30 mouse cellular contexts compared by ENCODE assay signal in genomic region chr2:70322767-70323166, GRCm38 (mm10).
DNase-seq lines count a peak whose midpoint lies in the region; ATAC-seq and TF ChIP-seq lines count a peak whose summit lies in the region.
"Had no signal": no experiment of that assay in that cellular context is flagged by ENCODE, and none has a peak within 500 bp of the region (broad histone marks: within the 10 kb centered on the region; RNA-seq: fewer than 3 reads in every experiment).

No protein-coding gene starts in this region.

- peaks cover 11 to 17% of the 10 kb centered on the region in 2 experiments for H3K4me1 ChIP-seq in heart, embryonic 14.5 days (ENCODE audit: control insufficient read depth in 2 of 2, insufficient read depth in 2 of 2, low read length in 2 of 2)
- no peaks in the 10 kb centered on the region for H3K4me1 ChIP-seq in heart, adult 2 months (ENCODE audit: control insufficient read depth, insufficient read depth, low read length)
- peaks cover 15% of the 10 kb centered on the region for H3K4me1 ChIP-seq in kidney, embryonic 16.5 days (ENCODE audit: insufficient read depth, low read length)
- peaks cover 5% of the 10 kb centered on the region for H3K4me1 ChIP-seq in midbrain, embryonic 11.5 days (ENCODE audit: control insufficient read depth, insufficient read depth, low read length)
- peaks cover 6% of the 10 kb centered on the region for H3K4me1 ChIP-seq in midbrain, embryonic 15.5 days
- H3K4me1 ChIP-seq in embryonic facial prominence, embryonic 14.5 days (ENCODE audit: control insufficient read depth, insufficient read depth, low read length), result peaks cover 5% of the 10 kb centered on the region; the same call in 1 of the 2 replicates
- H3K4me1 ChIP-seq: embryonic facial prominence, embryonic 15.5 days; liver, embryonic 13.5 days had no signal

- ATAC-seq in heart, embryonic 14.5 days (ENCODE audit: insufficient number of reproducible peaks, insufficient read depth, low FRiP score, low read depth), result 0 out of 2 replicates have a peak, but pooled peaks have one; percentile 29
- ATAC-seq in kidney, embryonic 16.5 days (ENCODE audit: low FRiP score, low TSS enrichment), result peak; percentile 64
- ATAC-seq in midbrain, embryonic 11.5 days (ENCODE audit: low FRiP score), result no peak
- no peak for ATAC-seq in midbrain, embryonic 15.5 days (replicated peaks)
- no peak; the same call in 1 of the 2 replicates for ATAC-seq in embryonic facial prominence, embryonic 14.5 days (ENCODE audit: low read depth)
- ATAC-seq: CD4-positive, CD25-positive, alpha-beta regulatory T cell, adult 4 months; forebrain, postnatal 0 days; intestine, embryonic 15.5 days had no signal

- WGBS in heart, embryonic 14.5 days, result 75% methylated on average over 9 of the region's 9 CpGs
- 74% methylated on average over 9 of the region's 9 CpGs for WGBS in heart, adult 2 months
- WGBS in kidney, embryonic 16.5 days, result 14% methylated on average over 9 of the region's 9 CpGs
- 63% methylated on average over 9 of the region's 9 CpGs for WGBS in midbrain, embryonic 11.5 days
- whole genome bisulfite sequencing in midbrain, embryonic 15.5 days, result 51% methylated on average over 9 of the region's 9 CpGs
- 53% methylated on average over 9 of the region's 9 CpGs for WGBS in embryonic facial prominence, embryonic 14.5 days

- TF ChIP-seq POLR2A in heart, adult 2 months (IDR thresholded peaks at IDR 0.05; ENCODE audit: insufficient read depth, low read depth, low read length), result no peak

- no peak overlapping the region for H3K9ac ChIP-seq in heart, embryonic 14.5 days (ENCODE audit: low read length)
- no peak overlapping the region for H3K9ac ChIP-seq in heart, adult 2 months (ENCODE audit: low read depth, low read length)
- H3K9ac ChIP-seq in kidney, embryonic 16.5 days (replicated peaks; ENCODE audit: low read length), result no peak overlapping the region
- H3K9ac ChIP-seq in midbrain, embryonic 11.5 days (ENCODE audit: low read length), result no peak overlapping the region
- no peak overlapping the region for H3K9ac ChIP-seq in midbrain, embryonic 15.5 days
- H3K9ac ChIP-seq in embryonic facial prominence, embryonic 14.5 days (ENCODE audit: low read depth, low read length), result no peak overlapping the region
- H3K9ac ChIP-seq: embryonic facial prominence, embryonic 15.5 days; forebrain, embryonic 12.5 days; forebrain, postnatal 0 days; hindbrain, embryonic 15.5 days; intestine, embryonic 15.5 days; limb, embryonic 15.5 days; liver, embryonic 13.5 days; neural tube, embryonic 13.5 days had no signal

- no peaks in the 10 kb centered on the region for H3K27me3 ChIP-seq in heart, embryonic 14.5 days (ENCODE audit: control insufficient read depth, insufficient read depth, low read length)
- H3K27me3 ChIP-seq in heart, adult 2 months (ENCODE audit: control insufficient read depth, insufficient read depth, low read length), result no peaks in the 10 kb centered on the region; the same call in 1 of the 2 replicates
- no peaks in the 10 kb centered on the region; the same call in 1 of the 2 replicates for H3K27me3 ChIP-seq in kidney, embryonic 16.5 days (ENCODE audit: insufficient read depth, low read length)
- H3K27me3 ChIP-seq in midbrain, embryonic 11.5 days (ENCODE audit: control insufficient read depth, insufficient read depth, low read length), result no peaks in the 10 kb centered on the region
- H3K27me3 ChIP-seq in midbrain, embryonic 15.5 days (replicated peaks), result no peaks in the 10 kb centered on the region
- H3K27me3 ChIP-seq in embryonic facial prominence, embryonic 14.5 days (replicated peaks; ENCODE audit: control insufficient read depth, insufficient read depth, low read length), result 0 out of 2 replicates have a peak, but pooled peaks cover 2% of the 10 kb centered on the region
- H3K27me3 ChIP-seq: embryonic facial prominence, embryonic 15.5 days; forebrain, embryonic 12.5 days; hindbrain, embryonic 15.5 days; intestine, embryonic 15.5 days; limb, embryonic 15.5 days; liver, embryonic 13.5 days; neural tube, embryonic 13.5 days had no signal

- H3K27ac ChIP-seq in heart, embryonic 14.5 days (replicated peaks in 1 of 2; ENCODE audit: control insufficient read depth in 1 of 2, insufficient read depth in 1 of 2, low read depth in 2 of 2, low read length in 2 of 2), result no peak overlapping the region
- H3K27ac ChIP-seq in heart, adult 2 months, result no peak overlapping the region
- no peak overlapping the region for H3K27ac ChIP-seq in kidney, embryonic 16.5 days (ENCODE audit: low read length)
- no peak overlapping the region for H3K27ac ChIP-seq in midbrain, embryonic 11.5 days (ENCODE audit: low read depth, low read length)
- no peak overlapping the region for H3K27ac ChIP-seq in midbrain, embryonic 15.5 days
- H3K27ac ChIP-seq in embryonic facial prominence, embryonic 14.5 days (replicated peaks; ENCODE audit: low read depth, low read length), result no peak overlapping the region
- H3K27ac ChIP-seq: embryonic facial prominence, embryonic 15.5 days; forebrain, embryonic 12.5 days; heart, embryonic 10.5 days; hindbrain, embryonic 15.5 days; intestine, embryonic 15.5 days; layer of hippocampus, adult 2 months; limb, embryonic 10.5 days; limb, embryonic 15.5 days; liver, embryonic 13.5 days; neural tube, embryonic 13.5 days; stomach, postnatal 0 days had no signal

- no peak for DNase-seq in heart, adult 2 months
- DNase-seq in kidney, adult 18-20 months, result no peak
- peak; percentile 81 for DNase-seq in midbrain, embryonic 11.5 days (ENCODE audit: low spot score, missing footprints)
- DNase-seq in embryonic facial prominence, embryonic 14.5 days (ENCODE audit: low spot score), result peak; percentile 44
- DNase-seq: adrenal gland, postnatal 14 days; cerebellum, adult 2 months; embryo, embryonic 11 days; forebrain, postnatal 0 days; gastrocnemius, postnatal 10 days; heart, postnatal 4 days; liver, embryonic 13.5 days; lung, adult 2 months; lung, postnatal 14 days; right cerebral cortex, postnatal 4 days; thymus, adult 18-20 months; thymus, postnatal 25 days had no signal

- no peak overlapping the region for H3K4me2 ChIP-seq in heart, embryonic 14.5 days (ENCODE audit: low read length)
- H3K4me2 ChIP-seq in kidney, embryonic 16.5 days (replicated peaks; ENCODE audit: low read depth, low read length), result no peak overlapping the region
- H3K4me2 ChIP-seq in midbrain, embryonic 11.5 days, result no peak overlapping the region
- H3K4me2 ChIP-seq in midbrain, embryonic 15.5 days, result no peak overlapping the region
- H3K4me2 ChIP-seq in embryonic facial prominence, embryonic 14.5 days (ENCODE audit: low read depth, low read length), result no peak overlapping the region
- H3K4me2 ChIP-seq: embryonic facial prominence, embryonic 15.5 days; forebrain, embryonic 12.5 days; hindbrain, embryonic 15.5 days; intestine, embryonic 15.5 days; limb, embryonic 15.5 days; liver, embryonic 13.5 days; neural tube, embryonic 13.5 days had no signal

- H3K36me3 ChIP-seq in heart, embryonic 14.5 days (ENCODE audit: control insufficient read depth, insufficient read depth, low read length), result no peaks in the 10 kb centered on the region
- H3K36me3 ChIP-seq in heart, adult 2 months (ENCODE audit: control insufficient read depth, insufficient read depth, low read length), result no peaks in the 10 kb centered on the region
- H3K36me3 ChIP-seq in kidney, embryonic 16.5 days (ENCODE audit: insufficient read depth, low read length), result no peaks in the 10 kb centered on the region
- H3K36me3 ChIP-seq in midbrain, embryonic 11.5 days (ENCODE audit: control insufficient read depth, insufficient read depth, low read length), result no peaks in the 10 kb centered on the region
- no peaks in the 10 kb centered on the region for H3K36me3 ChIP-seq in midbrain, embryonic 15.5 days (replicated peaks)
- no peaks in the 10 kb centered on the region for H3K36me3 ChIP-seq in embryonic facial prominence, embryonic 14.5 days (ENCODE audit: control insufficient read depth, insufficient read depth, low read length)
- H3K36me3 ChIP-seq: embryonic facial prominence, embryonic 15.5 days; forebrain, embryonic 12.5 days; heart, embryonic 10.5 days; hindbrain, embryonic 15.5 days; intestine, embryonic 15.5 days; limb, embryonic 10.5 days; limb, embryonic 15.5 days; liver, embryonic 13.5 days; neural tube, embryonic 13.5 days had no signal

- intact Hi-C loops in heart, adult 2 months (cut with DNase I), result no loop called here

- TF ChIP-seq EP300 in heart, adult 2 months (IDR thresholded peaks at IDR 0.05; ENCODE audit: insufficient read depth, low read depth, low read length), result no peak

- no peaks in the 10 kb centered on the region for H3K79me2 ChIP-seq in heart, adult 2 months (replicated peaks; ENCODE audit: control insufficient read depth, insufficient read depth, low read length)

- no peak overlapping the region for H3K4me3 ChIP-seq in heart, embryonic 14.5 days (ENCODE audit: control insufficient read depth in 1 of 2, insufficient read depth in 1 of 2, low read depth in 1 of 2, low read length in 2 of 2)
- no peak overlapping the region for H3K4me3 ChIP-seq in heart, adult 2 months
- H3K4me3 ChIP-seq in kidney, embryonic 16.5 days (ENCODE audit: low read length), result no peak overlapping the region
- no peak overlapping the region for H3K4me3 ChIP-seq in midbrain, embryonic 11.5 days (ENCODE audit: low read depth, low read length)
- H3K4me3 ChIP-seq in midbrain, embryonic 15.5 days, result no peak overlapping the region
- no peak overlapping the region for H3K4me3 ChIP-seq in embryonic facial prominence, embryonic 14.5 days (ENCODE audit: low read depth, low read length)
- H3K4me3 ChIP-seq: embryonic facial prominence, embryonic 15.5 days; forebrain, embryonic 12.5 days; heart, embryonic 10.5 days; hindbrain, embryonic 15.5 days; intestine, embryonic 15.5 days; layer of hippocampus, adult 2 months; limb, embryonic 10.5 days; limb, embryonic 15.5 days; liver, embryonic 13.5 days; neural tube, embryonic 13.5 days had no signal

- no peak for TF ChIP-seq CTCF in heart, adult 2 months (IDR thresholded peaks at IDR 0.05)

- H3K9me3 ChIP-seq in heart, embryonic 14.5 days (ENCODE audit: control insufficient read depth, low read length), result no peaks in the 10 kb centered on the region
- no peaks in the 10 kb centered on the region for H3K9me3 ChIP-seq in kidney, embryonic 16.5 days (ENCODE audit: low read length)
- no peaks in the 10 kb centered on the region for H3K9me3 ChIP-seq in midbrain, embryonic 11.5 days (ENCODE audit: control insufficient read depth, low read length)
- no peaks in the 10 kb centered on the region for H3K9me3 ChIP-seq in midbrain, embryonic 15.5 days
- no peaks in the 10 kb centered on the region for H3K9me3 ChIP-seq in embryonic facial prominence, embryonic 14.5 days (ENCODE audit: control insufficient read depth, low read length)
- H3K9me3 ChIP-seq: embryonic facial prominence, embryonic 15.5 days; forebrain, embryonic 12.5 days; heart, embryonic 10.5 days; hindbrain, embryonic 15.5 days; intestine, embryonic 15.5 days; limb, embryonic 10.5 days; limb, embryonic 15.5 days; liver, embryonic 13.5 days; neural tube, embryonic 13.5 days had no signal

Comparison
In these comparisons a context has a peak if more than half of its experiments do, and no peak if none do; other contexts are left out.
1. ATAC-seq: peak in heart, embryonic 14.5 days (single experiment) and kidney, embryonic 16.5 days (single experiment); none in midbrain, embryonic 11.5 days (single experiment), midbrain, embryonic 15.5 days (single experiment) and embryonic facial prominence, embryonic 14.5 days (single experiment).
2. DNase-seq: peak in midbrain, embryonic 11.5 days (single experiment) and embryonic facial prominence, embryonic 14.5 days (single experiment); none in heart, adult 2 months (0 of 2) and kidney, adult 18-20 months (single experiment).